Mouse (Mus musculus): ENCODE data around the gene Proser2. TPM values are rescaled to one million over a fixed set of nuclear protein-coding genes. Genes with fewer than 3 reads are reported as not detected.

Proser2 gene
- total RNA-seq, 2 experiments from 2014 or later: 3.1 to 4.5 TPM

- intact Hi-C loops (cut with DNase I): no loop called here
These were observed 46.3 kb downstream of the Proser2 start for GRCm38 (mm10) chr2:6083696-6084095.

GRCm38 (mm10) chr2:6082615-6083014, 47.4 kb downstream of the Proser2 start:
- DNase-seq (ENCODE audit: low spot score in 2 of 2): no peak
- intact Hi-C loops (cut with DNase I): no loop called here

More at GRCm38 (mm10) chr2:6083696-6084095, 46.3 kb downstream of the Proser2 start:
- no peak for DNase-seq (ENCODE audit: low spot score in 2 of 2)

GRCm38 (mm10) chr2:6081108-6081507, 48.9 kb downstream of the Proser2 start:
- intact Hi-C loops (cut with DNase I): no loop called here
- DNase-seq (ENCODE audit: low spot score in 2 of 2): no peak

- no peak for DNase-seq (ENCODE audit: low spot score in 2 of 2)
- intact Hi-C loops (cut with DNase I): no loop called here
These were observed 50.0 kb downstream of the Proser2 start for GRCm38 (mm10) chr2:6080037-6080436.

- no peak for DNase-seq (ENCODE audit: low spot score in 2 of 2)
- intact Hi-C loops (cut with DNase I): no loop called here
These were observed 54.5 kb downstream of the Proser2 start for GRCm38 (mm10) chr2:6075530-6075896.

GRCm38 (mm10) chr2:6074891-6075529, 55.0 kb downstream of the Proser2 start:
- intact Hi-C loops (cut with DNase I): no loop called here
- DNase-seq (ENCODE audit: low spot score in 2 of 2): no peak

- DNase-seq (ENCODE audit: low spot score in 2 of 2): no peak
- intact Hi-C loops (cut with DNase I): no loop called here
These were observed 57.2 kb downstream of the Proser2 start for GRCm38 (mm10) chr2:6072685-6073260.

- no peak for DNase-seq (ENCODE audit: low spot score in 2 of 2)
- intact Hi-C loops (cut with DNase I): no loop called here
These were observed 58.2 kb downstream of the Proser2 start for GRCm38 (mm10) chr2:6071598-6072440.

GRCm38 (mm10) chr2:6070925-6071324, 59.1 kb downstream of the Proser2 start:
- DNase-seq (ENCODE audit: low spot score in 2 of 2): no peak
- intact Hi-C loops (cut with DNase I): no loop called here

GRCm38 (mm10) chr2:6067341-6067740, 62.7 kb downstream of the Proser2 start:
- no peak for DNase-seq (ENCODE audit: low spot score in 2 of 2)
- intact Hi-C loops (cut with DNase I): no loop called here

- no peak for DNase-seq (ENCODE audit: low spot score in 2 of 2)
- intact Hi-C loops (cut with DNase I): no loop called here
These were observed 69.8 kb downstream of the Proser2 start for GRCm38 (mm10) chr2:6060071-6060804.

GRCm38 (mm10) chr2:6059291-6059690, 70.7 kb downstream of the Proser2 start:
- no peak for DNase-seq (ENCODE audit: low spot score in 2 of 2)
- intact Hi-C loops (cut with DNase I): no loop called here

- intact Hi-C loops (cut with DNase I): no loop called here
These were observed 73.5 kb downstream of the Proser2 start for GRCm38 (mm10) chr2:6056518-6056917.

GRCm38 (mm10) chr2:6055466-6055865, 74.5 kb downstream of the Proser2 start:
- intact Hi-C loops (cut with DNase I): no loop called here

More at GRCm38 (mm10) chr2:6056518-6056917, 73.5 kb downstream of the Proser2 start:
- no peak for DNase-seq (ENCODE audit: low spot score in 2 of 2)

GRCm38 (mm10) chr2:6049018-6049417, 81.0 kb downstream of the Proser2 start:
- intact Hi-C loops (cut with DNase I): no loop called here
- no peak for DNase-seq (ENCODE audit: low spot score in 2 of 2)

More at GRCm38 (mm10) chr2:6055466-6055865, 74.5 kb downstream of the Proser2 start:
- no peak for DNase-seq (ENCODE audit: low spot score in 2 of 2)

- DNase-seq (ENCODE audit: low spot score in 2 of 2): no peak
- intact Hi-C loops (cut with DNase I): no loop called here
These were observed 81.4 kb downstream of the Proser2 start for GRCm38 (mm10) chr2:6048570-6048969.

Data from left cerebral cortex, postnatal 14 days (tissue).